32 mouse cellular contexts compared by ENCODE assay signal in genomic region chr14:84320738-84321137, GRCm38 (mm10).
"Had no signal": no experiment of that assay in that cellular context is flagged by ENCODE, and none has a peak within 500 bp of the region (broad histone marks: within the 10 kb centered on the region; RNA-seq: fewer than 3 reads in every experiment).

No protein-coding gene starts in this region.

- H3K4me2 ChIP-seq: limb, embryonic 12.5 days; limb, embryonic 13.5 days; limb, embryonic 15.5 days; liver, embryonic 11.5 days; liver, embryonic 12.5 days; liver, embryonic 13.5 days; liver, embryonic 15.5 days; lung, embryonic 14.5 days; lung, embryonic 15.5 days; midbrain, embryonic 11.5 days; midbrain, embryonic 12.5 days; midbrain, embryonic 13.5 days; midbrain, embryonic 15.5 days; neural tube, embryonic 12.5 days; neural tube, embryonic 13.5 days had no signal

- H3K27ac ChIP-seq: limb, embryonic 12.5 days; limb, embryonic 13.5 days; limb, embryonic 15.5 days; liver, embryonic 12.5 days; liver, embryonic 13.5 days; liver, embryonic 14.5 days; liver, embryonic 15.5 days; lung, embryonic 15.5 days; macrophage; midbrain, embryonic 10.5 days; midbrain, embryonic 12.5 days; midbrain, embryonic 13.5 days; midbrain, embryonic 15.5 days; neural tube, embryonic 12.5 days; neural tube, embryonic 13.5 days had no signal

- H3K4me3 ChIP-seq: limb, embryonic 12.5 days; limb, embryonic 13.5 days; limb, embryonic 15.5 days; liver, embryonic 12.5 days; liver, embryonic 13.5 days; liver, embryonic 15.5 days; lung, embryonic 15.5 days; megakaryocyte, embryonic 14.5 days; midbrain, embryonic 10.5 days; midbrain, embryonic 12.5 days; midbrain, embryonic 13.5 days; midbrain, embryonic 15.5 days; myocyte; neural tube, embryonic 12.5 days; neural tube, embryonic 13.5 days had no signal

- H3K36me3 ChIP-seq: limb, embryonic 12.5 days; limb, embryonic 13.5 days; limb, embryonic 15.5 days; liver, embryonic 12.5 days; liver, embryonic 13.5 days; liver, embryonic 15.5 days; lung, embryonic 15.5 days; midbrain, embryonic 10.5 days; midbrain, embryonic 12.5 days; midbrain, embryonic 13.5 days; midbrain, embryonic 15.5 days; neural tube, embryonic 12.5 days; neural tube, embryonic 13.5 days had no signal

- DNase-seq: left cerebral cortex, postnatal 4 days; liver; liver, embryonic 13.5 days; liver, postnatal 0 days; lung, adult 18-20 months; lung, adult 2 months; lung, embryonic 14.5 days; lung, postnatal 10 days; lung, postnatal 14 days; lung, postnatal 36 days; lung, postnatal 4 days; midbrain, embryonic 14.5 days had no signal

- ATAC-seq: liver, embryonic 12.5 days; liver, postnatal 0 days; lung, postnatal 0 days; midbrain, embryonic 13.5 days; midbrain, embryonic 15.5 days; midbrain, embryonic 16.5 days had no signal

- H3K9ac ChIP-seq: limb, embryonic 12.5 days; limb, embryonic 13.5 days; limb, embryonic 15.5 days; liver, embryonic 12.5 days; liver, embryonic 13.5 days; liver, embryonic 14.5 days; liver, embryonic 15.5 days; liver, postnatal 0 days; lung, embryonic 14.5 days; lung, embryonic 15.5 days; midbrain, embryonic 12.5 days; midbrain, embryonic 13.5 days; midbrain, embryonic 15.5 days; neural tube, embryonic 12.5 days; neural tube, embryonic 13.5 days had no signal

- H3K9me3 ChIP-seq: limb, embryonic 12.5 days; limb, embryonic 13.5 days; limb, embryonic 15.5 days; liver, embryonic 12.5 days; liver, embryonic 13.5 days; liver, embryonic 15.5 days; lung, embryonic 15.5 days; megakaryocyte, embryonic 14.5 days; midbrain, embryonic 10.5 days; midbrain, embryonic 12.5 days; midbrain, embryonic 13.5 days; midbrain, embryonic 15.5 days; neural tube, embryonic 12.5 days; neural tube, embryonic 13.5 days had no signal

- H3K27me3 ChIP-seq: limb, embryonic 12.5 days; limb, embryonic 13.5 days; limb, embryonic 15.5 days; liver, embryonic 12.5 days; liver, embryonic 13.5 days; liver, embryonic 15.5 days; lung, embryonic 15.5 days; megakaryocyte, embryonic 14.5 days; midbrain, embryonic 12.5 days; midbrain, embryonic 13.5 days; midbrain, embryonic 15.5 days; neural tube, embryonic 12.5 days; neural tube, embryonic 13.5 days had no signal

- H3K4me1 ChIP-seq: limb, embryonic 12.5 days; limb, embryonic 13.5 days; limb, embryonic 15.5 days; liver, embryonic 12.5 days; liver, embryonic 13.5 days; liver, embryonic 15.5 days; lung, embryonic 15.5 days; megakaryocyte, embryonic 14.5 days; midbrain, embryonic 12.5 days; midbrain, embryonic 13.5 days; midbrain, embryonic 15.5 days; neural tube, embryonic 12.5 days; neural tube, embryonic 13.5 days had no signal
